Mouse (Mus musculus): Measurements from ENCODE around the gene Olfr332. TPM values are rescaled to one million over a fixed set of nuclear protein-coding genes. Genes with fewer than 3 reads are reported as not detected.
"Not testable (repeated sequence)": the region's sequence is repeated elsewhere in the genome, so short reads cannot be mapped to it uniquely, and the experiment has no call there.

Gene Olfr332
- not detected in 2 replicates for polyA plus RNA-seq (2015; fragmentation: Nextera tagmentation; extraction: Ambion mirVana)

DNA sequence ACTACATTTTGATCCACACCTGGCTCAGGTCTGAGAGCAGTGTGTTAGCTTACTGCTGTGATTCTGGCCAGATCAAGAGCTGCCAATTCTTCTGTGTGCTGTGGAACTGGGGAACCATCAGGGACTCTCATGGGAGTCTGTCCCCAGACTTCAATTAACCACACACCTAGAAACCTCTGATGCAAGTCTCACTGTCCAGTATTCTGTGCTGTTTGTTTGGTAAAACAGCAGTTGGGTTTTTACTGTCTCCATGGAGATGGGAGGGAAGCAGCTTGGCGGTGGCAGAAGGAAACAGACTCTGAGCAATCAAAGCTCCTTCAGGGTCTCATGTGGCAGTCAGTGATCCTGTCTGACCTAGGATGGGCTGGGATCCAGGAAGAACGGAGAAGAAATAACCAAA is at the start of gene Olfr332:
Olfr332 (minus strand) TSS at position 101 of the 400 bp plus-strand sequence.
- Histone ChIP-seq H3K27ac (ENCODE audit: low read length) (no peak within 1 kb of the TSS), H3K9me3 (ENCODE audit: control insufficient read depth, low read length) (no peaks in the 10 kb centered on the region), H3K9ac (replicated peaks; ENCODE audit: low read depth, low read length) (no peak within 1 kb of the TSS), H3K27me3 (replicated peaks; ENCODE audit: control insufficient read depth, insufficient read depth, low read length) (no peaks in the 10 kb centered on the region), H3K4me2 (ENCODE audit: low read length) (no peak within 1 kb of the TSS), H3K4me1 (replicated peaks; ENCODE audit: control insufficient read depth, insufficient read depth, low read length) (no peaks in the 10 kb centered on the region), H3K36me3 (ENCODE audit: control insufficient read depth, insufficient read depth) (no peaks in the 10 kb centered on the region), H3K4me3 (replicated peaks; ENCODE audit: low read length) (no peak within 1 kb of the TSS)
- WGBS = 80% methylated on average over 2 of the region's 2 CpGs
- ATAC-seq = no peak

DNA sequence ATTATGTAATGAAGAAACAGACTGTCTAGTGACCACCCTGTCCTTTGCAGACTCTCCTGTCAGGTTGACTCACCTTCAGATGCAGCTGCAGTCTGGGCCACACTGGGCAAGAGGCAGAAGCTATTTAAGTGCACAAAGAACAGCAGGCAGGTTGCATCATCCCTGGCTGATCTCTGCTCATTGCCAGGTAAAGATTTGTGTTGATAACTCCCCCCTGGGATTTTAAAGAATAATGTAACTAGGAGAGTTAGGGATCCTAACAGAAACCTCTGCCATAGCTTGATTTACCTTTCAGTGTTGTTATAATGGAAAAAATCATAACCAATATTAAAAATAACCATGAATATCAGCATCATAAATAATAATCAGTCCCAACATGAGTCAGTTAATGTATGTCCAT is 42.4 kb upstream of the Olfr332 start, which contains the start of gene Olfr330:
Olfr330 (minus strand) TSS at position 101 of the 400 bp plus-strand sequence.
- not testable (repeated sequence) for H3K4me1 ChIP-seq (replicated peaks; ENCODE audit: control insufficient read depth, insufficient read depth, low read length); H3K9ac ChIP-seq (replicated peaks; ENCODE audit: low read depth, low read length); H3K36me3 ChIP-seq (ENCODE audit: control insufficient read depth, insufficient read depth); H3K27ac ChIP-seq (ENCODE audit: low read length); H3K27me3 ChIP-seq (replicated peaks; ENCODE audit: control insufficient read depth, insufficient read depth, low read length); H3K9me3 ChIP-seq (ENCODE audit: control insufficient read depth, low read length); H3K4me3 ChIP-seq (replicated peaks; ENCODE audit: low read length); ATAC-seq; H3K4me2 ChIP-seq (ENCODE audit: low read length)

DNA sequence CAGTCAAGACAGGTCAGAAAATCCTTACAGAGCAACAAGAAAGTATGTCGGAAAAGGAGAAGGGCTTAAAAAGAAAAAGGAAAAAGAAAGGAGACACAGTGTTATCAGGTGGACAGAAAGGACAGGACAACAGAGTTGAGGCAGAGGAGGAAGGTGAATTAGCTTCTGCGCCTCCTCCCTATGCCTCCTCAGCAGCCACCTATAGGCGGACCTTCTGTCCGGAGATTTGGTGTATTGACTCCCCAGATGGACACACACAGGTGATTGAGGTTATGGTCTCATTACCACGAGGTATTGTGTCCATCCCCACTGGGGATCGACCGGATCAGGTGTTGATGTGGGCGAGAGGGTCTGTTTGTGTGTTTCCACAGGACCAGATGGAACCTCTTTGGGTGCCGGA is 27.4 kb upstream of the Olfr332 start:
- not testable (repeated sequence) for H3K9me3 ChIP-seq (ENCODE audit: control insufficient read depth, low read length); H3K4me3 ChIP-seq (replicated peaks; ENCODE audit: low read length); ATAC-seq; H3K36me3 ChIP-seq (ENCODE audit: control insufficient read depth, insufficient read depth); H3K27ac ChIP-seq (ENCODE audit: low read length); H3K9ac ChIP-seq (replicated peaks; ENCODE audit: low read depth, low read length); H3K4me1 ChIP-seq (replicated peaks; ENCODE audit: control insufficient read depth, insufficient read depth, low read length); H3K27me3 ChIP-seq (replicated peaks; ENCODE audit: control insufficient read depth, insufficient read depth, low read length); H3K4me2 ChIP-seq (ENCODE audit: low read length)
- 87% methylated on average over 7 of the region's 9 CpGs for WGBS

DNA sequence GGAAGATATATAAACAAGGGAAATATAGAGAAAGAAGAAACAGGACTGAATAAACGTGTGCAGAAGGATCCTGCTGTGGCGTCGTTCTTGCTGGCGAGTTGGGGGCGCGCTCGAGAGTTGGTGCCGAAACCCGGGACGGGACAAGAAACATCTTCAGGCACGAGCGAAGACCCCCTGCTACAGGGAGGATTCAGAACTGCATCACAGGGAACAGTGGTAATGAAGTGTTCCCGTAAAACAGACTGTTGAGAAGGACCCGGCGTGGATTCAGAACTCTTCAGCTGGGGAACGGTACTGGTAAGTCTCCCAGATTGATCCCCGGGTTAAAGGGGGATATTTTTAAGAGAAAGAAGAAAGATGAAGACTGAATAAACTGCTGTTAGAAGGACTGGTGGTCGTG is 26.6 kb upstream of the Olfr332 start:
- H3K27me3 ChIP-seq (replicated peaks; ENCODE audit: control insufficient read depth, insufficient read depth, low read length); H3K4me2 ChIP-seq (ENCODE audit: low read length); H3K36me3 ChIP-seq (ENCODE audit: control insufficient read depth, insufficient read depth); H3K9ac ChIP-seq (replicated peaks; ENCODE audit: low read depth, low read length); ATAC-seq; H3K4me1 ChIP-seq (replicated peaks; ENCODE audit: control insufficient read depth, insufficient read depth, low read length); H3K9me3 ChIP-seq (ENCODE audit: control insufficient read depth, low read length); H3K4me3 ChIP-seq (replicated peaks; ENCODE audit: low read length); H3K27ac ChIP-seq (ENCODE audit: low read length): not testable (repeated sequence)
- WGBS = 93% methylated on average over 17 of the region's 18 CpGs

DNA sequence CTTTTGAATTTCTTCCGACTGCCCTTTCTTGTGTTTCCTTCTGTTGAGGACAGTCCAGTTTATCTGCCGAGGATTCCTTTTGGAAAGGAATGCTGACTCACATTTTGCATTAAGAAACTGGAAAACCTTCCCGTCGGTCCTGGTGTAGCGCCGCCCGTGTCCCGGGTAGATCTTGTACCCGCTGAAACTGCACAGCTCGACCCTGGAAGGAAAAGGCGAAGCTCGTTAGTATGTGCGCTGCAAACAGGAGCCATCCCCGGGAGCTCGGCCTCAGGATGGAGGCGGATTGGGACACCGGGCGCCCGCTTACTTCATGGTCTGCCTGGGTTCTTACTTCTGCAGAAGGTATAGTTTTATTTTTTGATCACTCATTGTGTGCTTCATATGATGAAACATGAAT is 16.7 kb upstream of the Olfr332 start:
- H3K4me2 ChIP-seq (ENCODE audit: low read length); ATAC-seq; H3K4me3 ChIP-seq (replicated peaks; ENCODE audit: low read length); H3K36me3 ChIP-seq (ENCODE audit: control insufficient read depth, insufficient read depth); H3K9ac ChIP-seq (replicated peaks; ENCODE audit: low read depth, low read length); H3K27ac ChIP-seq (ENCODE audit: low read length); H3K27me3 ChIP-seq (replicated peaks; ENCODE audit: control insufficient read depth, insufficient read depth, low read length); H3K9me3 ChIP-seq (ENCODE audit: control insufficient read depth, low read length); H3K4me1 ChIP-seq (replicated peaks; ENCODE audit: control insufficient read depth, insufficient read depth, low read length): not testable (repeated sequence)
- 79% methylated on average over 19 of the region's 19 CpGs for WGBS

DNA sequence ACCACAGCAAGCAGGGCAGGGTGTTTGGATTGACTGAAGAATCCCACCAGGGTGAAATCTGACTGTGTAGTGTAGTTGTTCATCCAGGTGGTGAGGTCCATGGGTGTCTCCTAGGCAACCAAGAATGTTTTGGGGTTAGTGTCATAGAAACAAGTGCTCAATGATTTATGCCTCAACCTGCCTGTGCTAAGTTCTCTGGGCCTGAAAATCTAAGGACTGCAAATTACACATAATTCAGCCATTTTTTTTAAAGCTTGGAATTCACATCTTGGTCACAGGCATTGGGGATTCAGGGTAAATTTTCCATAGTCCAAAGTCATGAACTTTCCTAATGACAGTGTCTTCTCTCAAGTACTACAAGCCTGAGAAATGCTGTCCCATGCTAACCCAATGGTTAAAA is 10.1 kb upstream of the Olfr332 start, which contains the start of gene Olfr331:
Olfr331 (minus strand) TSS at position 101 of the 400 bp plus-strand sequence.
- not testable (repeated sequence) for H3K27me3 ChIP-seq (replicated peaks; ENCODE audit: control insufficient read depth, insufficient read depth, low read length); H3K27ac ChIP-seq (ENCODE audit: low read length); H3K4me2 ChIP-seq (ENCODE audit: low read length); H3K4me1 ChIP-seq (replicated peaks; ENCODE audit: control insufficient read depth, insufficient read depth, low read length); ATAC-seq; H3K9me3 ChIP-seq (ENCODE audit: control insufficient read depth, low read length); H3K36me3 ChIP-seq (ENCODE audit: control insufficient read depth, insufficient read depth); H3K9ac ChIP-seq (replicated peaks; ENCODE audit: low read depth, low read length); H3K4me3 ChIP-seq (replicated peaks; ENCODE audit: low read length)

DNA sequence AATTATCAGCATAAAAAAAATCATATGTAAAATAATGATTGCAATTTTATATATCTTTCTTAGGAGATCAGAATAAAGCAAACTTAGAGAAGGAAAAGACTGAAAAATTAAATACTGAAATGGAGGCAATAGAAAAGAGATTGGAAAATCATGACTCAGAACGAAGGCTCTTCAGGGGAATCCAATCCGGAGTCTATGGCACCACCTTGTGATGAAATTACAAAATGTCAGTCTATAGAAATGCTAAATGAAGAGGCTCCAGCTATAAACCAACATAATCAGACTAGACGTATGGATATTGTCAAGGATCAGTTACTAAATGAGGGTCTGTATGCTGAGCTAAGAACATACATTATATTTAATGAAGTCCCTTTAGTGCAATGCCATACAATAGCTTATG is 6.9 kb upstream of the Olfr332 start:
- Histone ChIP-seq H3K9me3 (ENCODE audit: control insufficient read depth, low read length) (no peaks in the 10 kb centered on the region), H3K27ac (ENCODE audit: low read length) (no peak overlapping the region), H3K36me3 (ENCODE audit: control insufficient read depth, insufficient read depth) (no peaks in the 10 kb centered on the region), H3K4me3 (replicated peaks; ENCODE audit: low read length) (no peak overlapping the region), H3K4me2 (ENCODE audit: low read length) (no peak overlapping the region), H3K27me3 (replicated peaks; ENCODE audit: control insufficient read depth, insufficient read depth, low read length) (no peaks in the 10 kb centered on the region), H3K4me1 (replicated peaks; ENCODE audit: control insufficient read depth, insufficient read depth, low read length) (no peaks in the 10 kb centered on the region), H3K9ac (replicated peaks; ENCODE audit: low read depth, low read length) (no peak overlapping the region)
- WGBS = 53% methylated on average over 3 of the region's 3 CpGs
- no peak for ATAC-seq

DNA sequence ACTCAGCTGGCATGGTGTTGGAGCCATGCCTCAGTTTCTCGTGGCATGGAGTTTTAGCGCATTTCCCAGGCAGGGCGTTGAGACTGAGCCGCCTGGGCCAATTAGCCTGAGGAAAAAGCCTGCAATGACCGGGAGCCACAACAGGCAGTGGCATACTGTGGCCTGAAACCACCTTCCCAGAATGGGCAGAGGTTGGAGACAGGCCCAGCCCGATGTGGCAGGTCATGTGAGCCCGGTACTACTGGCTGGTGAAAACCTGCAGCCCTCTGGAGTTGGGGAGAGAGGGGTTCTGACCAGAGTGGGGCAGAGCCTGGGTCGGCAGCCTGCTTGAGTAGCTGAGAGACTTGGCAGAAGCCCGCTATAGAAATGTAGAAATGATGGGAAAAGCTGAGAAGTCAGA is 6.4 kb upstream of the Olfr332 start:
- WGBS = 85% methylated on average over 9 of the region's 9 CpGs
- no peaks in the 10 kb centered on the region for H3K27me3 ChIP-seq (replicated peaks; ENCODE audit: control insufficient read depth, insufficient read depth, low read length)
- no peak overlapping the region for H3K27ac ChIP-seq (ENCODE audit: low read length)
- no peak overlapping the region for H3K9ac ChIP-seq (replicated peaks; ENCODE audit: low read depth, low read length)
- no peak for ATAC-seq
- no peaks in the 10 kb centered on the region for H3K4me1 ChIP-seq (replicated peaks; ENCODE audit: control insufficient read depth, insufficient read depth, low read length)
- H3K4me3 ChIP-seq (replicated peaks; ENCODE audit: low read length) = no peak overlapping the region
- no peaks in the 10 kb centered on the region for H3K36me3 ChIP-seq (ENCODE audit: control insufficient read depth, insufficient read depth)
- no peak overlapping the region for H3K4me2 ChIP-seq (ENCODE audit: low read length)
- H3K9me3 ChIP-seq (ENCODE audit: control insufficient read depth, low read length) = no peaks in the 10 kb centered on the region

DNA sequence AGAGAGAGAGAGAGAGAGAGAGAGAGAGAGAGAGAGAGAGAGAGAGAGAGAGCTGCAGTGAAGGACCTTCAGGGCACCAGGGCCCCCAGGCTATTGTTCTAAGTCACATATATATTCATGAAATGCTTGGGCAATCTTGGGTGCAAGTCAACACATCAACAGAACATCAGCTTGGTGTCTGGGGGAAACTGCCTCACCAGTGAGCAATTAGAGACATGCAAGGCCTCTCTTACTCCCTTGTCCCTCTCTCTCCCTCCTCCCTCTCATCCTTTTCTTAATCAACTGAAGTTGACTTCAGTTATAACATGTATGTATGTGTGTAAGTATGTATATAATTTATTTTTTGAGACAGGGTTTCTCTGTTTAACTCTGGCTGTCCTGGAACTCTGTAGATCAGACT is 30.2 kb downstream of the Olfr332 start, which contains the start of gene Olfr30:
Olfr30 (minus strand) TSS at position 101 of the 400 bp plus-strand sequence.
- Histone ChIP-seq H3K36me3 (ENCODE audit: control insufficient read depth, insufficient read depth) (no peaks in the 10 kb centered on the region), H3K9me3 (ENCODE audit: control insufficient read depth, low read length) (no peaks in the 10 kb centered on the region), H3K4me1 (replicated peaks; ENCODE audit: control insufficient read depth, insufficient read depth, low read length) (no peaks in the 10 kb centered on the region), H3K9ac (replicated peaks; ENCODE audit: low read depth, low read length) (no peak within 1 kb of the TSS), H3K4me2 (ENCODE audit: low read length) (no peak within 1 kb of the TSS), H3K27me3 (replicated peaks; ENCODE audit: control insufficient read depth, insufficient read depth, low read length) (no peaks in the 10 kb centered on the region), H3K4me3 (replicated peaks; ENCODE audit: low read length) (no peak within 1 kb of the TSS), H3K27ac (ENCODE audit: low read length) (no peak within 1 kb of the TSS)
- ATAC-seq = no peak

DNA sequence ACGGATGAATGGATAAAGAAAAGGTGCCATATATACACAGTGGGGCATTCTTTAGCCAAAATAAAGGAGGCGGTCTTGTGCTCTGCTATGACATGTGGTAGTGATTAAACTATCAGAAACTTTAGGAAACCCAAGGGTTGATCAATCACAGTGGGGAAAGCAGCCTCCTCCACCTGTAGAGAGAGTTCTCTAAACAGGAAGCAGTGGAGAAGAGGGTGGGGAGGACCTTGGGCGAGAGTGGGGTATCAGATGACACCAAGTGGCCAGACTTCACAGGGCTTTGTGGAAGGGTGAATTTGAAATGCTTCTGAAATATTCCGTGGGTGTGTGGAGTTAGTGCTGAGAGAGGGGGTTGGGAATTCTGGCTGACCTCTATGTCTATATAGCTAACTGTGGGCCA is 38.8 kb downstream of the Olfr332 start:
- 79% methylated on average over 4 of the region's 4 CpGs for WGBS
- Histone ChIP-seq H3K4me1 (replicated peaks; ENCODE audit: control insufficient read depth, insufficient read depth, low read length) (no peaks in the 10 kb centered on the region), H3K36me3 (ENCODE audit: control insufficient read depth, insufficient read depth) (no peaks in the 10 kb centered on the region), H3K27ac (ENCODE audit: low read length) (no peak overlapping the region), H3K4me3 (replicated peaks; ENCODE audit: low read length) (no peak overlapping the region), H3K9me3 (ENCODE audit: control insufficient read depth, low read length) (no peaks in the 10 kb centered on the region), H3K9ac (replicated peaks; ENCODE audit: low read depth, low read length) (no peak overlapping the region), H3K4me2 (ENCODE audit: low read length) (no peak overlapping the region), H3K27me3 (replicated peaks; ENCODE audit: control insufficient read depth, insufficient read depth, low read length) (no peaks in the 10 kb centered on the region; the same call in 1 of the 2 replicates)
- ATAC-seq = no peak
